In the genomic region with DNA sequence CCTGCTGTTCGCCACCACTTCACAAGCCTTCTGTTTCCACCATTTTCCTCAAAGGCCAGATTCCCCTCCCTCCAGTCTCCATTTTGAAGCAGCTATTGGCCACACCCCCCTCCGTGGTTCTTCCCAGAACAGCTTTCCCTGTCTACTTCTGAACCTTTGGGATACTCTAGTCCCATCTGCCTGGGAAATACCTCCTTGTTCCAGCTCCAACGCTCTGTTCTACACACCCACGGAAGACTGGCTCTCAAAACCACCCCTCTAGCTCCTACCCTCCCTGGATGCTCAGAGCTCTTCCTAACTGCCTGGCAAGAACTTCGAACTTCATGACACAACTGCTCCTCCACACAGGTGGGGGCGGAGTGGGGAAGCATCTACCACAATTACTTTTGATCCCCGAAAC, we compare ENCODE assay signal across 8 mouse cellular contexts. TPM values are rescaled to one million over a fixed set of nuclear protein-coding genes. Genes with fewer than 3 reads are reported as not detected.
A peak's percentile ranks its signal among the peaks of the same experiment; 100 is the strongest.
DNase-seq lines count a peak whose midpoint lies in the region; ATAC-seq and TF ChIP-seq lines count a peak whose summit lies in the region.

No protein-coding gene starts in this region.

- peaks cover 48% of the 10 kb centered on the region for H3K36me3 ChIP-seq in G1E (replicated peaks)
- H3K36me3 ChIP-seq in hindbrain, embryonic 14.5 days (replicated peaks; ENCODE audit: control insufficient read depth, insufficient read depth): peaks cover 4% of the 10 kb centered on the region; the same call in 1 of the 2 replicates
- H3K36me3 ChIP-seq in liver, embryonic 13.5 days: 0 out of 2 replicates have a peak, but pooled peaks cover 3% of the 10 kb centered on the region

- H3K4me3 ChIP-seq in G1E (ENCODE audit: low read depth, low read length): peak overlapping the region; percentile 90
- peak overlapping the region; percentile 71 for H3K4me3 ChIP-seq in hindbrain, embryonic 14.5 days (replicated peaks; ENCODE audit: low read length)
- peak overlapping the region; percentile 83 for H3K4me3 ChIP-seq in liver, embryonic 13.5 days (replicated peaks)

- no peak for ATAC-seq in G1E (ENCODE audit: extremely low read depth, insufficient number of reproducible peaks, low FRiP score, poor library complexity, severe bottlenecking)
- no peak for ATAC-seq in hindbrain, embryonic 14.5 days (ENCODE audit: low FRiP score)
- ATAC-seq in liver, embryonic 13.5 days (ENCODE audit: low read depth): no peak

- peak overlapping the region; percentile 69 for H3K4me2 ChIP-seq in hindbrain, embryonic 14.5 days (replicated peaks)
- H3K4me2 ChIP-seq in liver, embryonic 13.5 days: peak overlapping the region; percentile 99

- H3K4me1 ChIP-seq in G1E (ENCODE audit: insufficient read depth, low read depth, low read length): peaks cover 78% of the 10 kb centered on the region
- H3K4me1 ChIP-seq in hindbrain, embryonic 14.5 days (replicated peaks; ENCODE audit: control insufficient read depth, insufficient read depth, low read length): peaks cover 33% of the 10 kb centered on the region
- H3K4me1 ChIP-seq in liver, embryonic 13.5 days (replicated peaks): peaks cover 77% of the 10 kb centered on the region

- DNase-seq in 3T3-L1 (ENCODE audit: low read depth, low spot score) (peak; percentile 18), G1E (ENCODE audit: low spot score) (no peak)
- no peak for DNase-seq in hindbrain, embryonic 14.5 days (ENCODE audit: low spot score)
- no peak for DNase-seq in liver, embryonic 13.5 days
- DNase-seq in ovary, adult 18-20 months (ENCODE audit: low spot score): no peak
- no peak for DNase-seq in adrenal gland, adult 18-20 months (ENCODE audit: low spot score in 2 of 2)
- DNase-seq in gastrocnemius, postnatal 36 days: no peak
- DNase-seq in lung, postnatal 10 days: no peak

- H3K9ac ChIP-seq in hindbrain, embryonic 14.5 days: no peak overlapping the region
- H3K9ac ChIP-seq in liver, embryonic 13.5 days: peak overlapping the region; percentile 87

- TF ChIP-seq CTCF in G1E (IDR thresholded peaks at IDR 0.05; ENCODE audit: low read depth, low read length): no peak

- intact Hi-C loops in gastrocnemius, postnatal 36 days (cut with DNase I): no loop called here

- H3K27ac ChIP-seq in hindbrain, embryonic 14.5 days: no peak overlapping the region
- H3K27ac ChIP-seq in liver, embryonic 13.5 days: peak overlapping the region; percentile 89

- H3K9me3 ChIP-seq in G1E (replicated peaks): no peaks in the 10 kb centered on the region
- H3K9me3 ChIP-seq in hindbrain, embryonic 14.5 days (ENCODE audit: control insufficient read depth, low read length): no peaks in the 10 kb centered on the region
- no peaks in the 10 kb centered on the region for H3K9me3 ChIP-seq in liver, embryonic 13.5 days (replicated peaks)

- no peaks in the 10 kb centered on the region for H3K27me3 ChIP-seq in G1E (ENCODE audit: insufficient read depth, low read length)
- H3K27me3 ChIP-seq in hindbrain, embryonic 14.5 days (ENCODE audit: control insufficient read depth, insufficient read depth, low read length): no peaks in the 10 kb centered on the region
- H3K27me3 ChIP-seq in liver, embryonic 13.5 days: no peaks in the 10 kb centered on the region

- 80% methylated on average over 7 of the region's 7 CpGs for WGBS in hindbrain, embryonic 14.5 days
- 71% methylated on average over 7 of the region's 7 CpGs for WGBS in liver, embryonic 13.5 days (ENCODE audit: insufficient replicate concordance)

RNA-seq across cellular contexts. Expression of a gene that starts 2.0 kb away (rescaled TPM):
- total RNA-seq in G1E (2014; fragmentation: Nextera tagmentation) (174 and 198 TPM in 2 replicates), G1E (2017) (314 and 315 TPM in 2 replicates)
- polyA plus RNA-seq in G1E (2012): 299 and 333 TPM in 2 replicates
- 33.2 and 44.3 TPM in 2 replicates for polyA plus RNA-seq in hindbrain, embryonic 14.5 days (2014; fragmentation: Nextera tagmentation; extraction: Ambion mirVana)
- 39.7 and 41.9 TPM in 2 replicates for polyA plus RNA-seq in liver, embryonic 13.5 days (2015; fragmentation: Nextera tagmentation; extraction: Ambion mirVana)
- 10 to 100 TPM; 17.4 to 36.3 TPM for total RNA-seq in adrenal gland, adult 18-20 months (2021)
- total RNA-seq in gastrocnemius, postnatal 36 days (2021): 10 to 100 TPM; 12.9 to 14.0 TPM

RNA-seq across cellular contexts. Expression of a gene that starts 37.5 kb away (rescaled TPM):
- total RNA-seq in G1E (2014; fragmentation: Nextera tagmentation) (26.2 and 32.7 TPM in 2 replicates), G1E (2017) (19.3 and 20.5 TPM in 2 replicates)
- 9.0 and 9.2 TPM in 2 replicates for polyA plus RNA-seq in G1E (2012)
- 21.1 and 24.4 TPM in 2 replicates for polyA plus RNA-seq in hindbrain, embryonic 14.5 days (2014; fragmentation: Nextera tagmentation; extraction: Ambion mirVana)
- polyA plus RNA-seq in liver, embryonic 13.5 days (2015; fragmentation: Nextera tagmentation; extraction: Ambion mirVana): 11.1 and 11.4 TPM in 2 replicates
- 10 to 100 TPM; 26.5 to 27.5 TPM for total RNA-seq in adrenal gland, adult 18-20 months (2021)
- total RNA-seq in gastrocnemius, postnatal 36 days (2021): 10 to 100 TPM in 1 of 2 experiments, 1 to 10 TPM in 1; 9.4 to 11.1 TPM

RNA-seq across cellular contexts. Expression of a gene that starts 48.0 kb away (rescaled TPM):
- 49.3 and 49.6 TPM in 2 replicates for total RNA-seq in G1E (2014; fragmentation: Nextera tagmentation)
- 49.7 and 52.2 TPM in 2 replicates for total RNA-seq in G1E (2017)
- polyA plus RNA-seq in G1E (2012): 32.9 and 38.1 TPM in 2 replicates
- 104 and 120 TPM in 2 replicates for polyA plus RNA-seq in hindbrain, embryonic 14.5 days (2014; fragmentation: Nextera tagmentation; extraction: Ambion mirVana)
- 18.7 and 22.1 TPM in 2 replicates for polyA plus RNA-seq in liver, embryonic 13.5 days (2015; fragmentation: Nextera tagmentation; extraction: Ambion mirVana)
- 10 to 100 TPM; 62.0 to 70.5 TPM for total RNA-seq in adrenal gland, adult 18-20 months (2021)
- 10 to 100 TPM; 20.2 to 21.3 TPM for total RNA-seq in gastrocnemius, postnatal 36 days (2021)

RNA-seq across cellular contexts. Expression of a gene that starts 48.1 kb away (rescaled TPM):
- 12.8 and 14.4 TPM in 2 replicates for total RNA-seq in G1E (2014; fragmentation: Nextera tagmentation)
- total RNA-seq in G1E (2017): 7.9 and 9.7 TPM in 2 replicates
- 16.3 and 17.0 TPM in 2 replicates for polyA plus RNA-seq in G1E (2012)
- 10.8 and 11.1 TPM in 2 replicates for polyA plus RNA-seq in hindbrain, embryonic 14.5 days (2014; fragmentation: Nextera tagmentation; extraction: Ambion mirVana)
- 8.3 TPM in 2 replicates for polyA plus RNA-seq in liver, embryonic 13.5 days (2015; fragmentation: Nextera tagmentation; extraction: Ambion mirVana)
- total RNA-seq in adrenal gland, adult 18-20 months (2021): 10 to 100 TPM; 20.9 to 23.5 TPM
- total RNA-seq in gastrocnemius, postnatal 36 days (2021): 1 to 10 TPM; 6.8 to 7.0 TPM

Comparison
In these comparisons a context has a peak if more than half of its experiments do, and no peak if none do; other contexts are left out.
1. RNA of a gene that starts 2.0 kb away (total RNA-seq): 174 to 315 TPM in G1E; 17.4 to 36.3 TPM in adrenal gland, adult 18-20 months and 12.9 to 14.0 TPM in gastrocnemius, postnatal 36 days; every median in the first group is over 4 times any median in the second.
2. Peak in every context shown above with its lines, with median percentiles within 50 percentile points of each other: H3K4me3 ChIP-seq.